Mouse (Mus musculus) liver, embryonic 11.5 days (tissue): ENCODE data around the gene Pdpk1. TPM values are rescaled to one million over a fixed set of nuclear protein-coding genes. Genes with fewer than 3 reads are reported as not detected.

ENCODE experiments used
- ATAC-seq: fragments of 200-750 bp; cut with Nextera tagmentation; replicated peaks from 2 replicates; pipeline ENCODE4 v1.8.0; 2017; ENCODE audit warnings: moderate number of reproducible peaks, mild to moderate bottlenecking, moderate TSS enrichment, moderate library complexity; ENCODE audit not compliant: low FRiP score
- DNase-seq: peaks from one replicate; pipeline ENCODE4 v3.0.0-alpha.2; 2017; ENCODE audit warnings: low spot score
- H3K27ac ChIP-seq: fragments of 300-500 bp; sonication (generic); 2 replicates; pipeline ENCODE4 v1.5.1; 2014; ENCODE audit warnings: mild to moderate bottlenecking, low read depth, low read length, control low read depth
- H3K27me3 ChIP-seq: fragments of 300-500 bp; sonication (generic); replicated peaks from 2 replicates; pipeline ENCODE4 v1.6.1; 2014; ENCODE audit warnings: low read length, mixed read lengths; ENCODE audit not compliant: control insufficient read depth, insufficient read depth
- H3K36me3 ChIP-seq: fragments of 300-500 bp; sonication (generic); 2 replicates; pipeline ENCODE4 v1.6.1; 2014; ENCODE audit warnings: mild to moderate bottlenecking, low read length, moderate library complexity, mixed read lengths; ENCODE audit not compliant: control insufficient read depth, insufficient read depth
- H3K4me1 ChIP-seq: fragments of 300-500 bp; sonication (generic); replicated peaks from 2 replicates; pipeline ENCODE4 v1.6.1; 2014; ENCODE audit warnings: low read length, mixed read lengths; ENCODE audit not compliant: control insufficient read depth, insufficient read depth
- H3K4me2 ChIP-seq: fragments of 300-500 bp; sonication (generic); 2 replicates; pipeline ENCODE4 v1.6.1; 2014; ENCODE audit warnings: mild to moderate bottlenecking, control low read depth, moderate library complexity
- H3K4me3 ChIP-seq: fragments of 300-500 bp; sonication (generic); 2 replicates; pipeline ENCODE4 v1.5.1; 2014; ENCODE audit warnings: low read depth, low read length, control low read depth
- H3K9ac ChIP-seq: fragments of 300-500 bp; sonication (generic); 2 replicates; pipeline ENCODE4 v1.6.1; 2014; ENCODE audit warnings: low read depth, low read length, control low read depth
- H3K9me3 ChIP-seq: fragments of 300-500 bp; sonication (generic); 2 replicates; pipeline ENCODE4 v1.6.1; 2016; ENCODE audit warnings: low read length, inconsistent platforms, mixed read lengths; ENCODE audit not compliant: control insufficient read depth
- WGBS: fragments of 180-500 bp; shearing (Covaris S2); extraction: QIAGEN DNeasy Blood & Tissue Kit; methylation state at CpG from one replicate; pipeline ENCODE4 v1.1.7; 2014; 5-methylcytosine and 5-hydroxymethylcytosine counted together
- polyA plus RNA-seq: library from polyadenylated mRNA; unstranded; fragments of >200 nt; fragmentation: Nextera tagmentation; extraction: Ambion mirVana; gene quantifications from 2 replicates; pipeline ENCODE4 v1.2.1, GENCODE M21; 2014

Gene Pdpk1
- polyA plus RNA-seq, 1 experiment from 2014 or later = 31.8 TPM

DNA sequence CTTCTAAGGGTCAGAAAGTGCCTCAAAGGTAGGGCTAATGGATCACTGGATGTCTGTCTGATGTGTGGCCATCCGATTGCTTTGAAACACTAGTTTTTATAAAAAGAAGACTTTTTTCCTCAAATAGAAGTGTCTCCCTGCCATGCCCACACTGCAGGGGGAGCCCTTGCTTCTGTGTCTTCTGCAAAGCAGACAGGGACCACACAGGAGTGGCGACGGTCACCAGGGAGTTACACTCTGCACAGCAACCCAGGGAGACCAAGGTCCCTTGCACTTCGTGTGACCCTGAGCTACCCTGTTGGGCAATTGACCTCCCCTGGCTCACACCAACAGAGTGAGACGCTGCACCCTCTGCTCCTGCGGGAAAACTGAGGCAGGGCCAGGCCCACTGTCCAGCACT is 113.8 kb downstream of the Pdpk1 start:
- Histone ChIP-seq H3K9me3 (peaks cover 2% of the 10 kb centered on the region; the same call in 1 of the 2 replicates), H3K4me3 (no peak overlapping the region), H3K36me3 (no peaks in the 10 kb centered on the region), H3K27ac (no peak overlapping the region), H3K27me3 (no peaks in the 10 kb centered on the region), H3K4me1 (no peaks in the 10 kb centered on the region), H3K9ac (no peak overlapping the region), H3K4me2 (no peak overlapping the region)
- WGBS = 56% methylated on average over 6 of the region's 6 CpGs
- no peak for ATAC-seq
- no peak for DNase-seq

GRCm38 (mm10) chr17:24035087-24035486 is 115.6 kb downstream of the Pdpk1 start:
- Histone ChIP-seq H3K4me1 (no peaks in the 10 kb centered on the region), H3K27ac (no peak overlapping the region), H3K4me2 (no peak overlapping the region), H3K4me3 (no peak overlapping the region), H3K9me3 (peaks cover 1% of the 10 kb centered on the region; the same call in 1 of the 2 replicates), H3K9ac (no peak overlapping the region), H3K27me3 (no peaks in the 10 kb centered on the region), H3K36me3 (no peaks in the 10 kb centered on the region)
- no peak for DNase-seq
- WGBS = 66% methylated on average over 7 of the region's 7 CpGs
- no peak for ATAC-seq

DNA sequence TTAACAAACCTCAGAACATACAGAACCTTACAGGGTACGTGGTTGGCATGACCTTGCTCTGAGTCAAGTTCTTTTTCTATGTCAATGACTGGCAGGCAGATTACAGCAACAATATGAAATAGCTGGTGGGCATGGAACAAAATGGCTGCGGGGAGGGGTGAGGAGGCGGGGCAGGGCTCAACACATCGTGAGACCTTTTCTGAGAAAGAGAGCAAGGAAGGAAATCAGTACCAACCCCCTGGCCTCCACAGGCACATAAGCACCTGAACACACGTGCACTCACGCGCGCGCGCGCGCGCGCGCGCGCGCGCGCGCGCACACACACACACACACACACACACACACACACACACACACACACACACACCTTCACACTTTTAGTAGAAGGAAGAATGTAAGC is 120.2 kb downstream of the Pdpk1 start:
- H3K9me3 ChIP-seq = no peaks in the 10 kb centered on the region
- no peak for ATAC-seq
- H3K4me2 ChIP-seq = no peak overlapping the region
- H3K27ac ChIP-seq = no peak overlapping the region
- H3K9ac ChIP-seq = no peak overlapping the region
- DNase-seq = no peak
- no peak overlapping the region for H3K4me3 ChIP-seq
- H3K36me3 ChIP-seq = no peaks in the 10 kb centered on the region
- H3K27me3 ChIP-seq = no peaks in the 10 kb centered on the region
- no peaks in the 10 kb centered on the region for H3K4me1 ChIP-seq
- 63% methylated on average over 20 of the region's 22 CpGs for WGBS

DNA sequence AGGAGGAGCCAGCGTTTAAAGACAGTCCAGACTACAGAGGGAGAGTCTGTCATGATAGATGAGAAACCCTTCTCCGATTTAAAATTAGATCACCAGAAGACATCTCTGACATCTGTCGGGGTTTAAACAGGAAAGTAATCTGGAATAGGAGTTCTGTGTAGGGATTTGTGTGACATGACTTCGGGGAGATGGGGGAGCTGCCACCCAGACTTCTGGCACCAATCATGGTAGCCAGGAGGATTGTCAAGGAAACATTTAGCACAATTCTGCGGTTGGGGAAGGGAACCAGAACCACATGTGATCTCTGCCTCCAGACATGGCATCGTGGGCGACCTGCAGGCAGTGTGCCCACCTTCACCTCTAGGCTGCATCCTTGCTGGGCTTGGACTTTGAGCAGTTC is 121.2 kb downstream of the Pdpk1 start:
- Histone ChIP-seq H3K9ac (no peak overlapping the region), H3K4me3 (no peak overlapping the region), H3K4me2 (no peak overlapping the region), H3K9me3 (no peaks in the 10 kb centered on the region), H3K27ac (no peak overlapping the region), H3K27me3 (no peaks in the 10 kb centered on the region), H3K36me3 (no peaks in the 10 kb centered on the region), H3K4me1 (no peaks in the 10 kb centered on the region)
- ATAC-seq (no peak), DNase-seq (no peak)
- WGBS = 67% methylated on average over 7 of the region's 7 CpGs

Other genes with a start within 250 kb of the Pdpk1 start
- not detected in 2 replicates for gene Dcpp3, start 233.5 kb downstream of the Pdpk1 start, polyA plus RNA-seq
- gene Sbp, start 209.3 kb downstream of the Pdpk1 start, polyA plus RNA-seq = not detected in 2 replicates
- not detected in 2 replicates for gene Sbpl, start 195.7 kb downstream of the Pdpk1 start, polyA plus RNA-seq
- not detected in 2 replicates for gene Prss30, start 170.4 kb downstream of the Pdpk1 start, polyA plus RNA-seq
- 0.21 TPM in 1 of 2 replicates, not detected in the other for gene Prss22, start 152.8 kb downstream of the Pdpk1 start, polyA plus RNA-seq
- gene Prss27, start 112.8 kb downstream of the Pdpk1 start, polyA plus RNA-seq = not detected in 2 replicates
- 43.0 and 46.8 TPM in 2 replicates for gene Kctd5, start 77.4 kb downstream of the Pdpk1 start, polyA plus RNA-seq
- gene Amdhd2, start 12.8 kb upstream of the Pdpk1 start, polyA plus RNA-seq = 30.5 and 35.2 TPM in 2 replicates
- 476 and 499 TPM in 2 replicates for gene Atp6v0c, start 18.8 kb upstream of the Pdpk1 start, polyA plus RNA-seq
- 13.3 and 14.5 TPM in 2 replicates for gene Tbc1d24, start 54.6 kb upstream of the Pdpk1 start, polyA plus RNA-seq
- 2.3 and 2.7 TPM in 2 replicates for gene Ntn3, start 58.6 kb upstream of the Pdpk1 start, polyA plus RNA-seq
- gene Tedc2, start 69.9 kb upstream of the Pdpk1 start, polyA plus RNA-seq = 16.6 and 17.2 TPM in 2 replicates
- 95.6 and 107 TPM in 2 replicates for gene Ccnf, start 100.6 kb upstream of the Pdpk1 start, polyA plus RNA-seq
- gene Abca17, start 200.1 kb upstream of the Pdpk1 start, polyA plus RNA-seq = 0.19 TPM in 1 of 2 replicates, not detected in the other
- 30.4 and 30.7 TPM in 2 replicates for gene Abca3, start 201.0 kb upstream of the Pdpk1 start, polyA plus RNA-seq